Mouse (Mus musculus): Measurements from ENCODE around the gene Fahd2a.

DNA sequence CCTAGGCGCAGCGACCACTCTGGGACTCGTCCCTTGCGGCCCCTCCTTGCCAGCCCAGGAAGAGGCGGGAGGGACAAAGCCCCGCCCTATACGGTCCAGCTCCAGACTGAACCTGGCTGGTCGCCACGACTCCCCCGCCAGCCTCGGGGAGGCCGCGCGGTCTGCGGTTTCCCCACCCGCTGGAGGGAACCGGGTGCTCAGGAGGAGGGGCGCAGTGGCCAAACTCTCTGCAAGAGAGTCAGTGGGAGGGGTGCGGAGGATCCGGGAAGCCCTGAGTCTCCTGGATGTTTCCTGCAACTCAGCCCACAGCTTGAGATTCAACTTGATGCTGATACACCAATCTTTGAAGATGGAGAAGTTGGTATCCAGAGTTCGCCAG is 38.2 kb upstream of the Fahd2a start:
- no peak for TF ChIP-seq POLR2A (IDR thresholded peaks at IDR 0.05; ENCODE audit: extremely low read depth, insufficient read depth, low read length)
- TF ChIP-seq CTCF (IDR thresholded peaks at IDR 0.05; ENCODE audit: low read depth, low read length): no peak
